Mouse (Mus musculus): ENCODE measurements around the gene Csnk1e. TPM values are rescaled to one million over a fixed set of nuclear protein-coding genes. Genes with fewer than 3 reads are reported as not detected.

The Csnk1e gene
- total RNA-seq, 2 experiments from 2014 or later, result 79.6 to 81.4 TPM

DNA sequence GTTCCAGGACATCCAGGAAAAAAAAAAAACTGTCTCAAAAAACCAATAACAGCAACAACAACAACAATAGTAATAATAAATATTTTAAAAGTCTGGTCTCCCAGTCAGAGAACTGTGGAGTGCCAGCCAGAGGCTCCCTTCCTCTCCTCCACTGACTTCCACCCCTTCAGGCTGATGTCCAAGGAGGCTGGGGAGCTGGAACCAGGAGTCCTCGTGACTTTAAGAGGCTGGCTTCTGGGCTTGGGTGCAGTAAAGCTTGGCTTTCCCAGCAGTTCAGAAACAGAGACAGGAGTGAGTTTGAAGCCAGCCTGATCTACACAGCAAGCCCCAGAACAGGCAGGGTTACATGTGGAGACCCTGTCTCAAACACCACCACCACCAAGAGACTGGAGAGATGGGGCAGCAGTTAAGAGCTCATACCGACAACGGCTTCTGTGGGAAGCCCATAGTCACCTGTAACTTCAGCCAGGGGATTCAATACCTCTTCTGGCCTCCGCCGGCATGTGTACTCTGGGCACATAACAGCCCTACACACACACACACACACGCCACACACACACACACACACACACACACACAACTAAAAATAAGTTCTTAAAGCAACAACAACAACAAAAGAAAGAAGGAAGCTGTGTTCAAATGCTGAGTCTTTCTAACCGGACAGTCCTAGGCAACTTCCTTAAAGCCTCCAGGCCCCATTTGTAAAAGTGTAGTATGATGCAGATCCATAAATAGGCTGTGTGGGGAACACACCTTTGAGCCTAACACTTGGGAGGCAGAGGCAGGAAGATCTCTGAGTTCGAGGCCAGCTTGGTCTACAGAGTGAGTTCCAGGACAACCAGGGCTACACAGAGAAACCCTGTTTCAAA lies 9.3 kb downstream of the Csnk1e start:
- intact Hi-C loops (cut with DNase I), result no loop called here
- DNase-seq, result no peak

DNA sequence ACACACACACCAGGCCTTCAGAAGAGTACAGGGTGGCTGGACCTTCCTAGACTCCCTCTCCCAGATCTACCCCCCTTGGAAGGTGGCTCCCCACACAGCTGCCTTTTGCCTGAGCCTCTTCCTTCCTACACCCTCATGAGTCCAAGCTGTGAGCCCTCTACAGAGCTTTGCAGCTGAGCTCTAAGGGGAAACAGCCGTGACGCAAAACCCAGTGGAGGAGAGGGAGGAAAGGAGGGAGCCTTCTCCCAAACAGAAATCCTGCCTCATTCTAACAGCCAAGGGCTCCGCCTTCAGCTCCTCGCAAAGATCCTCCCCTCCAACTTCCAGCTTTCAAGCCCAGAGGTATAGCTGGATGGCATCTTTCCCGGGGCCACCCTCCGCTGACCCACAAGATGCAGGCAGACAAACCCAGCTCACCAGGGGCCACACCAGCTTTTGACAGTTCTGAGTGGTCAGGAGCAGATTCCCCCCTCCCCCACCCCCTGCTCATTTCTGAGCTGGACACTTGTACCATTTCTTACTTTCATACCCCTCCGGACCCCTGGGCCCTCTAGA lies 11.4 kb downstream of the Csnk1e start:
- intact Hi-C loops (cut with DNase I), result no loop called here

DNA sequence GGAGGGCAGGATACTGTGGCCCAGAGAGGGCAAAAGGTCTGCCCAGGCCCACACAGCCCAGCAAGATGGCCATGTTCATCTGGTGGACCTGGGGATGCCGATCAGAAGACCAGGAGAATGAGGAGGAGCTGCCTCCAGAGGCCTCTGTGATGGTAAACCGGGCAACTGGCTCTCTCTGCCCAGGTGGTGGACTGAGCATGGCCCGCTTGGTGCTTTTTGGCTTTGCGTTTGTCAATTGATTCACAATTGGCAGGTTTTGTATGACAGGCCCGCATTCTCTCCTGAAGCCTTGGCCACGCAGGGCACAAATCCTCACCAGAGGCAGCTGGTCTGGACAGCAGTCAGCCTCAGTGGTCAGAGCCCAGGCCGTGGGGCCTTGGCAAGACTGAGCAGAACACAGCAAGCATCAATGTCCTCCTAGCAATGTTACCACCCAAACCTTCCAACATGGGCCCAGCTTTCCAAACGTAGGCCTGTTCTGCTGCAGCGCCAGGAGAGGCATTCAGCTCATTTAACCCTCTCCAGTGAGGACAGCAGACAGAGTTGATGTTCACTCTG lies 12.3 kb downstream of the Csnk1e start:
- DNase-seq, result no peak
- intact Hi-C loops (cut with DNase I), result no loop called here

More for the DNA sequence above, 11.4 kb downstream of the Csnk1e start:
- DNase-seq, result no peak

DNA sequence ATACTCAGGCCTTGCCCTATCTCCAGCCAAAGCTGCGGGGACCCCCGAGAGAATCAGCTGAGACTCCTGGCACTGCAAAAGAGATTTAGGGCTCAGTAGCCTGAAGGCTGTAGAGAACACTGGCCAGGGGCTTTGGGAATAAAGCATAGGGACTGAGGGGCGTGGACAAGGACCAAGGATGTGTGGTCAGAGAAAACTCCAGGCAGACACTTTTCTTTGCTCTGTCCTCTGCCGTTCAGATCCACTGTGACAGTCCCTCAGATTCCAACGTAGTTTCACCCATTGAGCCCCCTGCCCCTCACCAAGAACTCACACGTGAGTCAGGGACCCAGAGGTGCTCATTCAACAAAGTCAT lies 13.1 kb downstream of the Csnk1e start:
- intact Hi-C loops (cut with DNase I), result no loop called here
- no peak for DNase-seq

DNA sequence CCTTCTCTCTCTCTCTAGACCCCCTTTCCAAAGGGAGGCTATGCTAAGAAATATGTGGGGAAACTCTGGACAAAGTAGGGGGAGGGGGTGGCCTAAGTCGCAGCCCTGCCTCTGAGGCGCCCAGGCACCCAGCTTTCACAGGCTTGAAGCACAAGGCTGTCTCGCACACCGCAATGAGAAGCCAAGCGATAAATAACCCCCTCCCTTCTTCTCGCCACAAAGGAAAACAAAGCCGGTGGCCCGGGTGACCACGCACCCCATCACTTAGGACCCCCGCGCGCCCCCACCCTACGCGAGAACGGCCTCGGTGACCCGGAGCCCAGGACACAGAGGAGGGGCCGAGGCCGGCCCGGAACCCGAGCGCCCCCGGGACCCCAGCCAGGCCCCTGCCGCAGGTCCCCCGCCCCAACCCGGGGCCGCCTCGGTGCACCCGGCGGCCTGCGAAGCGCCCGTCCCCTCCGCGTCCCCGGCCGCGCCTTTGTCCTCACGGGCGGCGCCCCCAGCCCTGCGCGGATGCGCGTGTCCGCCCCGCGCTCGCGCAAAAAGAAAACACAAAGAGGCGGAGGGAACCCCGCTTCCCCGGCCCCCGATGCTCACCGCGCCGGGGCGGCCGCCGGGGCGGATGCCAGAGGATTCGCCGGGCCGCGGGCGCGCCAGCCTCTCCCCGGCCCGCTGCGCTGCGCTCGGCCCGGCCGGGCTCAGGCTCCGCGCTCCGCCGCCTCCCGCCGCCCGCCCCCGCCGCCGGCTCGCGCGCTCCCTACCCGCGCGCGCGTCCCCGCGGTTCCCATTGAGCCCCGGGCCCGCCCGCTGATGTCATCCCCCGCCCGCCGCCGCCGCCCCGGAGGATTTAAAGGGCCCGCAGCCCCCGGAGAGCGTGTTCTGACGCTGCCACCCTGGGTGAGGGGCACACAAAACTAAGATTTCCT lies 13.8 kb downstream of the Csnk1e start:
- peak; percentile 86 to 90 for DNase-seq
- intact Hi-C loops (cut with DNase I), result no loop called here

DNA sequence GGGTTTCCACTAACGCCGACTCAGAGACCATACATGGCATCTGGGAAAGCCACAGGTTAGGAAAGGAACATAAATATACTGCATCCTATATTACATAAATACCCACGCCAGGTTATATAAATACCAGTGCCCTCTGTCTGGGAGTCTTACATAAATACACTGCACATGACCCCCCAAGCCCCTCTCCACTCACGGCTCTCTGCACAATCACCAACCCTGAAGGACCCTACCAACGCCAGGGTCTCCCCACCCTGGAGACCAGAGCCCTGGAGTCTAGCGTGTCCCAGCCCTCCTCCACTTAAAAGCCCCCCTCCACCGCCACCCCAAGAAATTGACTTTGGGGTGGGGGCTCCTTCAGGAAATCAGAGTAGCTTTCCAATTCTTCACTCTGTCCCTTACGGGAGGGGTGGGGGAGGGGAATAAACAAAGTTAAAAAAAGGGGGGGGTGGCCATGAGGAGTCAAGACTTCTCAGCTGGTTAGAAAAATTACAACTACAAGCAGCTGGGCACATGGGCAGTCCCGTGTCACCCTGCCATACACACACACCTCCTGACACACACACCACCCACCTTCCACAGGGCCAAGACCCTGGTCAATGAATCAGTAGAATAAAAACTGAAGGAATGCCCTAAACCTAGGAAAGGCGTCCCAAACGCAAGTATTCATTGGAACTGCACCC lies 14.6 kb downstream of the Csnk1e start:
- intact Hi-C loops (cut with DNase I), result no loop called here
- DNase-seq, result no peak

DNA sequence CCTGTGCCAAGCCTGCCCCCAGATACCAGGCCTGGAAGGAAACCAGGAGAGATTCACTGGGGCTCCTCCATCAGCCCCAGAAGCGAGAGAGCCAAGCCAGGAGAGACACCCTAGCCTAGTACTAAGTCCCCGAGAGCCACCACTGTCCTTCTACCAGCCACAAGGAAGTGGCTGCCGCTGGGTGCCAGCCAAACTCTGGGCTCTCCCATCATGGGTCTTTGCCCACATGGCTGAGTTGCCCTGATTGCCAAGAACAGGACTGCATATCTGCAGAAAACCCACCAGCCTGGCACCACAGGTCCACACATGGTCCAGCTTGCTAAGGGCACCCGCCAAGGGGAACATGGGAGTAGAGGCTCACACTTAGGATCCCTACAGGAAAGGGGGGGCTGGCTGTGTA lies 15.1 kb downstream of the Csnk1e start:
- intact Hi-C loops (cut with DNase I), result no loop called here
- peak; percentile 79 to 82 for DNase-seq

DNA sequence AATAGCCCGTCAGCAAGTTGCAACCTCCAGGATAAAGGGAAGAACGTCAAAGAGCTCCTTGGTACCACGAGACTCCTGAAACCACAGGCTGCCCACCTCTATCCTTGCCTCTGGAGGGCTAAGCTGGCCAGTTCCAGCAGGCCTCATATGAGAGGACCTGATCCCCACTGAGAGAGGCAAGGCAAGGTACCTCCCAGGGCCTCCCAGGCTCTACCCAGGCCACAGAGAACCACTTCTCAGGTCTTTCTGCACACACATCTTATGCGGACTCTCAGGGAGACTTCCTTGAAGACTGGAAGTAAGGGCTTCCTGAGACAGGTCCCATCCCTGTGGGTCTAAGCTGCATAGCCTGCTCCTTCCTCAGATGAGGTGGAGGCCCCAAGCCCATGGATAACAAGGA lies 16.0 kb downstream of the Csnk1e start:
- no peak for DNase-seq
- intact Hi-C loops (cut with DNase I), result no loop called here

DNA sequence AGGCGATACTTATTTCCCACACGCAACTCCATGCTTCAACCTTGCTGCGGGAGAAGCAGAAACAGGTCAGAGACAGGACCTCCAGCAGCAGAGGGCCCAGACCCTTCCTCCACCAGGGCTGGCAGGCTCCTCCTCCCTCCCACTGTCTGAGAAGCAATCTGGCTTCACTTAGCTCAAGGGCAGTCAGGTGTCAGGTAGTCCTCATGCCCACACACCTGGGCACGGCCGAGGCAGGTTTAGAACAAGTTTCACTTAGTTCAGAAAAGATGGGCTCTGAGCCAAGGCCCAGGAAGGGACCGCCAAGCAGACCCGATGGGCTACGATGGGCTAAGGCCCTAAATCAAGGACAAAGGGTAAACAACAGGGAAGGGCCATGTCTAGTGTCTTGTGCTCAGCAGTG lies 16.6 kb downstream of the Csnk1e start:
- intact Hi-C loops (cut with DNase I), result no loop called here
- DNase-seq, result no peak

DNA sequence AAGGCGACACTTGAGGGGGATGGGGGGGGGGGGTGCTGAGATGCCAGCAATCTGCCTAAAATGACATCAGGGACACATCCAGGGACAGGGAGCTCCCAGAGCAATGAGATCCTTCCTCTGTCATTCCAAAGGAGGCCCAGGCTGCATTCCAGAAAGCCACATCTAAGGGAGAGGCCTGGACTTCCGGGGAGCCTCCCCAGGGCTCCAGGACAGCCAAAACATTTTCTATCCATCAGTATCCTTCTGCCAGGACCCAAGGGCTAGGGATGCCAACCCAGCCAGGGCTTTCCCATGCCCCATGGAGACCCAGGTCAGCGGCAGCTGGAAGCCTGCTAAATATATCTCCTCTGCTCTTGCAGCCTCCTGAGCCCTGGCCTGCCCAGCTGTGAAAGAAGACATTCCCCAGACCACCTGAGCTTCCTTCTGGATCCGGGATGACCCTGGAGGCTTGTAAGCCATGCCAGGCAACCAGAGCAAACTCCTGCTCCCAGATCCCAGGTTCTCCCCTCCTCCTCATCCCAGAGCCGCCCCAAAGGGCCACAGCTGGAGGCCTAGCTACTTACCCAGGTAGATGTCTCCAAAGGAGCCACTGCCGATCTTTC lies 17.1 kb downstream of the Csnk1e start:
- DNase-seq, result no peak
- intact Hi-C loops (cut with DNase I), result no loop called here

DNA sequence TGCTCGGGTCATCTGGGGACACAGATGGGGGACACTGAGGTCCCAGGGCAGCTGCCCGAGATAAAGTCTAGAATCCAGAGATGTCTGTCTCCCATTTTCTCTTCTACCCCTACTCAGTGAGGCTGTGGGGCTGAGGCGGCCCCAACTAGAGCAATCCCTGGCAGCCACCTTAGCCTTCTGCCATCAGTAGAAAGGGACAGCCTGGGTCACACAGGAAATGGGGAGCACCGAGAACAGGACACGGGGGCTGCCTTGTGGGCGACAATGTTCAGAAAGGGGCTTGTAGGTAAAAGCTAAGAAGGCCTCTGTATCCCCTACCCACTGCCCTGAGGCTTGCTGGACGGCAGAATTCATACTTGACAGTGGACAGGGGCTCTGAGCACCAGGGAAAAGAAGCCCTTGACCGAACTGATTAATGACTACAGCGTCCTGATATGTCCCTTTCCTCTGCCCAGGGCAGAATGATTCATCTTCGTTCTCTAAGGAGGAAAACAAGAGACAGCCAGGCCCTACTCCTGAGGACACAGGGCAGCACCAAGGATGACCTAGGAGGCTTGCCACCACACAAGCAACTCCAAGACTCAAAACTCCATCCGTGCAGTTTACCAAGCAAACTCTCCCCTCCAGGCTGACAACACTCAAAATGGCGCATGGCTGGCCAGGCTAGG lies 17.7 kb downstream of the Csnk1e start:
- DNase-seq, result no peak
- intact Hi-C loops (cut with DNase I), result loop anchor here (2.0 kb wide), 1 partner anchor 37 kb away; no protein-coding TSS in a partner anchor

DNA sequence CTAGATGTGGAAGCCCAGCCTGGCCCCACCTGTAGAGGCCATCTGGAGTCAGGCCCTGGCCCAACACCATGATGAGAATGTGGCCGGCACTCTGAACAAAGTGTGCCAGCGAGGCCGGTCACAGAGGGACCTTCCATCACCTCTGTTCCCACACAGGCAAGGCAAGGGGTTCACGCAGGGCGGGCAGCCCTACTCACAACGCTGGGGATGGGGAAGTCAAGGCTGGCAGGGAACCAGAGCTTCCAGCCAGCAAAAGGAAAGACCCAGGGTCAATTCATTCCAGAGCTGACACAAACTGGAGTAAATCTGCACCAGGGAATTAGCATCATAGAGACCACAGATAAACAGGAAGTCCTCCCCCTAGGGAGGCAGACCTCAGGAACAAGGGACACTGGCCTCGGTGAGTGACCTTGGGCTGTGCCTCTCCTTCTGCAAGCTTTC lies 18.9 kb downstream of the Csnk1e start:
- intact Hi-C loops (cut with DNase I), result loop anchor here (2.0 kb wide), 1 partner anchor 36 kb away; no protein-coding TSS in a partner anchor
- peak; percentile 42 to 57 for DNase-seq

DNA sequence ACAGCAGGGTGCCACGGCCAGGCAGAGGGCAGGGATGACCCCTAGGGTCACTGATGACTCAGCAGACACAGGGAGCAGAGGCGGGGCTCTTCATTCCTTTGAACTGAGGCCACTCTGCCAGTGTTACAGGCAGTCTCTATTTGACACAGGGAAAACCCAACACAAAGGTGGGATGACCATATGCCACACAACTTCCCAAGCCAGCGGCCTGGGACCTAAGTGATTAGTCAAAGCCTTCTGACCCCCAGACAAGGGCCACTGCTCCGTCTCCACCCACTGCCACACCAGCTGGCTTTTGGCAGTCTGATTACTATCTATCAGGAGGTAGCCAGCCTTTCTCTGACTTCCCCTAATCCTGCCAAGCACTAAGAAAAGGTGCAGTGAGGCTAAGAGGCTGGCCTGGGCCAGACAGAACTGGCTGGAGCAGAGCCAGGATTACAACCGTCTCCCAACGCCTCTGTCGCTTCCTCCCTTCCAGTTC lies 20.1 kb downstream of the Csnk1e start:
- intact Hi-C loops (cut with DNase I), result no loop called here
- peak; percentile 65 to 72 for DNase-seq

DNA sequence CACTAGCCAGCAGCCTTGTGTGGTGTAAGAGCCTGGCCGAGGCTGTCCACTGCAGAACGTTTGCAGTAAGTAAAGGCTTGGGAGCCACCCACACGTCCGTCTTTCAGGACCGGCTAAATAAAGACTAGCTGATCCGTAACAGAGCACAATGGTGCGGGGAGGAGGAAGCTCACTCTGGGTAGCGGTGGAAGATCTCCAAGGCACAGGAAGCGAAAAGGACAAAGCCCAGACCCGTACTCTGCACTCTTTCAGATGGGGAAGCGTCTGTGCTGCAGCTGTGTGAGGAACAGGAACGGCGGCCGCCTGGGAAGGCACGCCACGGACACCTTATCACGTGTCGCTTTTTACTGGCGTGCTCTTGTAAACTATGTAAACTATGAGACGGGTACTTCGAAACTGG lies 22.5 kb downstream of the Csnk1e start:
- intact Hi-C loops (cut with DNase I), result no loop called here
- peak; percentile 71 to 72 for DNase-seq

DNA sequence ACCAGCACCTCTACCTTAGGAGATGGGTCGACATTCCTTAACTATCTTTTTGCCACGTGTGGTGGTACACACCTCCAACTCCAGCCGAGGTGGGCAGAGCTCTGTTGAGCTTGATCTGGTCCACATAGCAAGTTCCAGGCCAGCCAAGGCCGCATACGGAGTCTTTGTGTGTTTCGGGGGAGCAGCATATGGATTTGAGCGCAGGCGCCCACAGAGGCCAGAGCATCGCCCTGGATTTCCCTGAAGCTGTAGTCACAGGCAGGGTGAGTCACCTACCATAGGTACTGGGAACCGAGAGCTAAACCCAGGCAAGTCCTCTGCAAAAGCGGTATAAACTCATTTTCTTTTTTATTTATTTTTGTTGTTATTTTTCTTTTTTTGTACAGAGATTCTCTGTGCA lies 23.0 kb downstream of the Csnk1e start:
- no peak for DNase-seq
- intact Hi-C loops (cut with DNase I), result no loop called here

DNA sequence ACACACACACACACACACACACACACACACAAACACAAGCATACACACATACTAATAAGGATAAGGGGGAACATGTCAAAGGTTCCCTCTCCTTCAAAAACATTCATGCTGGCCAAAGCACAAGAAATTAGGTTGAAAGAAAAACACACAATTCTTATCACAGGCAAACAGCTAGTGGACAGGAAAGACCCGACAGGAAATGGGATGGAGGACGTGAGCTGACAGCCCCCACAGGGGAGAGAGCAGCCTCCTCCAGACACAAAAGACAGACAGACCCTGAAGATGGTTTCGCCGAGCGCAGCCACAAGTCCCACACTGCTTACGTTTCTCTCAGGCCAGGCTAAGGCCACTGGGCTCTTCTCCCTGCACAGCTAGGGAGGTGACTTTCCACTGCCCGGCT lies 23.4 kb downstream of the Csnk1e start:
- intact Hi-C loops (cut with DNase I), result no loop called here
- DNase-seq, result no peak

DNA sequence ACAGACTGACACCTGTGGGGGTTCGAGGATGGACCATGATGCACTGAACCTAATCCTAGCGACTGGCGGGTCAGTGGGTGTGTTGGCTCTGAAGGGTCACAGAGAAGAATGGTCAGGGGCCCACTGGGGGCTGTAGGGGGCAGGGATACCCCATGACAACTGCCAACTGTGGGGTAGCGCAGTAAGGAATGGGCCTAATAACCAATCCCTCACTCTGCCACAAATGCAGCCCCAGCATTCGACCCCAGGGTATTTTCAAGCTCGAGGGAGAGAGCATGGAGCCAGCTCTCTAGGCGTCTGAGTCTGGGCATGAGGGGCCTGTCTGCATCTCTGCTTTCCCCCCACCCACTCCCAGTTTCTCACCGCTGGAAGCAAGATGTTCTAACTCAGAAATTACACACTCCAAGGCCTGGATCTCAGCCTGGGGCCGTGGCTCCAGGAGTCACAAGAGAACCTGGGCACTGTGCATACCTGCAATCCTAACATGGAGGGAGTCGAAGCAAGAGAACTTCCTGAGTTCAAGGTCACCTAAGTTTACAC lies 24.8 kb downstream of the Csnk1e start:
- intact Hi-C loops (cut with DNase I), result no loop called here
- no peak for DNase-seq

DNA sequence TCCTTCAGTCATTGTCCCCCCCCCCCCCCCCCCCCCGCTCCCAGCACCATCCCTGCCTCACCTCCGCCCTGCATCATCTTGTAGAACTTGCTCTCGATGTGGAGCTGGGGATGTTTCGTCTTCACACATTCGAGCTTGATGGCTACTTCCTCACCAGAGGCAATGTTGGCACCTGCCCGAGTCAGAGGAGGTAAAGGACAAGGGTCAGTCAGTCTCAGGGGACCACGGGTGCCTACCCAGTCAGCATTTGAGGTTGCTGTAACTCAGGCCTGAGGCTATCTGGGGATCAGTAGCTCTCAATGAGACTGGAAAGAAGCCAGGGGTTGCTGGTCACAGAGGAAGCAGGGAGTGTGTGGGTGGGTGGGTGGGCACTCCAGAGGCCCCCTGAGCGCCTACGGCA lies 25.4 kb downstream of the Csnk1e start:
- DNase-seq, result no peak
- intact Hi-C loops (cut with DNase I), result no loop called here

DNA sequence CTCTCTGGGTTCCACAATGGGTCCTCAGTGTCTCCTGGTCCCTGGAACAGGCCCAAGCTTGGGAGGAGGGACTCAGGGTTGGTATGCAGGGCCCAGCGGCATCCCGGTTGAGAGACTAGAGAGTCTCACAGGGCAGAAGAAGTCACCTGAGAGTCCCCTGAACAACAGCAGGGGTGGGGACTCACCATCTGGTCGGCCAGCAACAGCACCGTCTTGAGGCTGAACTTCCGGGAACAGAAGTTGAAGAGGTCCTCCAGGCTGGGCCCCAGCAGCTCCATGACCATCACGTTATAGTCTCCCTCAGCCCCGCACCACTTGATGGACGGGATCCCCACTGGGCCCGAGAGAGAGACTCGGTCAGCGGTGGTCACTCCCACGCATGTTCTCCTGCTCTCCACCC lies 25.8 kb downstream of the Csnk1e start:
- DNase-seq, result no peak
- intact Hi-C loops (cut with DNase I), result no loop called here
